In the genomic region with DNA sequence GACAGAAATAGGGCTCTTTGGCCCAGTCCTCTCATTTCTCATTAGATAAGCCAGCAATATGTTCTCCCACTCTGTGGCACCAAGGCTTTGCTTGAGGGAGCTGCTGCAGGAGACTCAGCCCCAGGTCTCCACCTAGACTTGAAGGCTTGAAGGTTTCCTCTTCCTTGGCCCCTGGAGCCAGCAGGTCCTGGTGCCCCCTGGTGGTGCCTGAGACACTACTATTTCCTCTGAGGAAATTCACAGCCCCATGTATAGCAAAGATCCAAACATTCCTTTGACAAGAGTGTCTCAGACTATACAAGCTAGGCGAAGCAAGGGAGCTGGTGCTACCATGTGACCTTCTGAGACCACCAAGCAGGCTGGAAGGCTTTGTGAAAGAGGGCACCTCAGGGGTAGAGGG, we compare ENCODE assay signal across 9 mouse cellular contexts. TPM values are rescaled to one million over a fixed set of nuclear protein-coding genes. Genes with fewer than 3 reads are reported as not detected.
DNase-seq lines count a peak whose midpoint lies in the region; ATAC-seq and TF ChIP-seq lines count a peak whose summit lies in the region.
"Had no signal": no experiment of that assay in that cellular context is flagged by ENCODE, and none has a peak within 500 bp of the region (broad histone marks: within the 10 kb centered on the region; RNA-seq: fewer than 3 reads in every experiment).

No protein-coding gene starts in this region.

- H3K9me3 ChIP-seq in stomach, embryonic 14.5 days (ENCODE audit: control insufficient read depth, low read depth, low read length), result no peaks in the 10 kb centered on the region
- H3K9me3 ChIP-seq: hindbrain, embryonic 15.5 days had no signal

- 27% methylated on average over 1 of the region's 1 CpGs for WGBS in spleen, adult 2 months
- WGBS in kidney, adult 2 months, result 22% methylated on average over 1 of the region's 1 CpGs
- WGBS in stomach, embryonic 14.5 days, result 15% methylated on average over 1 of the region's 1 CpGs

- no peak overlapping the region for H3K9ac ChIP-seq in stomach, embryonic 14.5 days (replicated peaks; ENCODE audit: low read depth, low read length)
- H3K9ac ChIP-seq: hindbrain, embryonic 15.5 days had no signal

- peak; percentile 33 to 47 for DNase-seq in cerebellum, postnatal 14 days
- no peak for DNase-seq in cerebellum, adult 11 months
- peak in 1 of 2 experiments; percentile 29 for DNase-seq in spleen, adult 2 months (ENCODE audit: low read depth in 1 of 2, low spot score in 2 of 2)
- no peak for DNase-seq in spleen, adult 12 weeks (ENCODE audit: low spot score)
- peak; percentile 60 for DNase-seq in embryo, embryonic 9.5 days (ENCODE audit: extremely low spot score)
- DNase-seq in kidney, adult 2 months, result peak; percentile 55
- peak; percentile 66 for DNase-seq in lung, postnatal 14 days

- TF ChIP-seq CTCF in spleen, adult 2 months (IDR thresholded peaks at IDR 0.05; ENCODE audit: extremely low read depth, insufficient read depth, insufficient read length, insufficient replicate concordance), result peak; percentile 59; the same call in 1 of the 2 replicates
- TF ChIP-seq CTCF in kidney, adult 2 months (conservative IDR thresholded peaks at IDR 0.05; ENCODE audit: insufficient read depth, insufficient read length, low read depth, low read length), result peak; percentile 64

- H3K36me3 ChIP-seq in spleen, adult 2 months (ENCODE audit: control insufficient read depth, insufficient read depth, low read length), result no peaks in the 10 kb centered on the region
- no peaks in the 10 kb centered on the region for H3K36me3 ChIP-seq in kidney, adult 2 months (ENCODE audit: control insufficient read depth, insufficient read depth, low read length)
- H3K36me3 ChIP-seq in stomach, embryonic 14.5 days (ENCODE audit: control insufficient read depth, insufficient read depth, low read length), result no peaks in the 10 kb centered on the region
- H3K36me3 ChIP-seq: hindbrain, embryonic 15.5 days had no signal

- no peaks in the 10 kb centered on the region for H3K27me3 ChIP-seq in spleen, adult 2 months (ENCODE audit: control insufficient read depth, insufficient read depth, low read length)
- no peaks in the 10 kb centered on the region for H3K27me3 ChIP-seq in kidney, adult 2 months (replicated peaks; ENCODE audit: control insufficient read depth, insufficient read depth, low read length)
- H3K27me3 ChIP-seq in stomach, embryonic 14.5 days (ENCODE audit: control insufficient read depth, insufficient read depth, low read length), result no peaks in the 10 kb centered on the region

- no peak overlapping the region for H3K4me3 ChIP-seq in spleen, adult 2 months (ENCODE audit: extremely low read depth, insufficient read depth, insufficient read length)
- H3K4me3 ChIP-seq in kidney, adult 2 months (ENCODE audit: insufficient read depth, low read depth, low read length), result no peak overlapping the region
- H3K4me3 ChIP-seq in stomach, embryonic 14.5 days (ENCODE audit: low read depth, low read length), result no peak overlapping the region
- H3K4me3 ChIP-seq: hindbrain, embryonic 15.5 days had no signal

- TF ChIP-seq POLR2A in spleen, adult 2 months (IDR thresholded peaks at IDR 0.05; ENCODE audit: low read depth, low read length), result no peak
- TF ChIP-seq POLR2A in kidney, adult 2 months (IDR thresholded peaks at IDR 0.05; ENCODE audit: low read depth, low read length), result no peak

- H3K4me2 ChIP-seq in stomach, embryonic 14.5 days (replicated peaks; ENCODE audit: low read depth, low read length), result no peak overlapping the region
- H3K4me2 ChIP-seq: hindbrain, embryonic 15.5 days had no signal

- H3K27ac ChIP-seq in spleen, adult 2 months (ENCODE audit: insufficient read depth, low read length), result no peak overlapping the region
- H3K27ac ChIP-seq in kidney, adult 2 months (ENCODE audit: insufficient read depth, low read depth, low read length), result no peak overlapping the region
- no peak overlapping the region for H3K27ac ChIP-seq in stomach, embryonic 14.5 days (ENCODE audit: low read length)
- H3K27ac ChIP-seq: hindbrain, embryonic 15.5 days had no signal

- H3K4me1 ChIP-seq in spleen, adult 2 months (ENCODE audit: control insufficient read depth, insufficient read depth, insufficient read length), result no peaks in the 10 kb centered on the region
- no peaks in the 10 kb centered on the region for H3K4me1 ChIP-seq in kidney, adult 2 months (ENCODE audit: control insufficient read depth, insufficient read depth, low read length)
- 0 out of 2 replicates have a peak, but pooled peaks cover 3% of the 10 kb centered on the region for H3K4me1 ChIP-seq in stomach, embryonic 14.5 days (ENCODE audit: control insufficient read depth, insufficient read depth, low read length)

- peak; percentile 58; the same call in 1 of the 2 replicates for ATAC-seq in stomach, embryonic 14.5 days (ENCODE audit: insufficient number of reproducible peaks, insufficient read depth, low FRiP score, low read depth)

RNA-seq across cellular contexts. Expression of a gene that starts 22.2 kb away (rescaled TPM):
- 48.1 and 54.8 TPM in 2 replicates for polyA plus RNA-seq in spleen, adult 2 months (2012; rRNA removed)
- polyA plus RNA-seq in kidney, adult 2 months (2012; rRNA removed), result 73.0 and 97.6 TPM in 2 replicates
- polyA plus RNA-seq in stomach, embryonic 14.5 days (2014; fragmentation: Nextera tagmentation; extraction: Ambion mirVana), result 143 and 176 TPM in 2 replicates

RNA-seq across cellular contexts. Expression of a gene that starts 31.1 kb away (rescaled TPM):
- polyA plus RNA-seq in spleen, adult 2 months (2012; rRNA removed), result 95.4 and 115 TPM in 2 replicates
- 69.9 and 70.7 TPM in 2 replicates for polyA plus RNA-seq in kidney, adult 2 months (2012; rRNA removed)
- polyA plus RNA-seq in stomach, embryonic 14.5 days (2014; fragmentation: Nextera tagmentation; extraction: Ambion mirVana), result 53.1 and 54.5 TPM in 2 replicates

Comparison
In these comparisons a context has a peak if more than half of its experiments do, and no peak if none do; other contexts are left out.
1. DNase-seq: peak in cerebellum, postnatal 14 days (2 of 2), embryo, embryonic 9.5 days (single experiment), kidney, adult 2 months (single experiment) and lung, postnatal 14 days (single experiment); none in cerebellum, adult 11 months (single experiment) and spleen, adult 12 weeks (single experiment).